Mouse (Mus musculus) lung, adult 18-20 months (tissue): ENCODE measurements around the gene Ankib1.
"Not testable (repeated sequence)": the region's sequence is repeated elsewhere in the genome, so short reads cannot be mapped to it uniquely, and the experiment has no call there.

ENCODE experiments used
- DNase-seq, 2 experiments: peaks; one replicate each; pipeline ENCODE4 v3.0.0; 2022; ENCODE audit warnings: mixed read lengths in 2 of 2

Ankib1 gene

GRCm38 (mm10) chr5:3802433-3803291 lies at the start of gene Ankib1, which contains the start of gene Krit1:
Gene Ankib1 (minus strand): TSS chr5:3802925.
Gene Krit1 (plus strand): TSS chr5:3803184.
- DNase-seq: peak; percentile 88 to 91

GRCm38 (mm10) chr5:3845026-3845425 lies 42.3 kb upstream of the Ankib1 start, which contains the start of gene Lrrd1:
Gene Lrrd1 (plus strand): TSS chr5:3845173.
- DNase-seq: no peak

- no peak for DNase-seq
Observed at GRCm38 (mm10) chr5:3834107-3834506, 31.4 kb upstream of the Ankib1 start.

- DNase-seq: no peak
Observed at GRCm38 (mm10) chr5:3808472-3808871, 5.7 kb upstream of the Ankib1 start.

GRCm38 (mm10) chr5:3803292-3804165 lies 804 bp upstream of the Ankib1 start:
- DNase-seq: no peak

- no peak for DNase-seq
Observed at GRCm38 (mm10) chr5:3801672-3802432, 873 bp downstream of the Ankib1 start.

GRCm38 (mm10) chr5:3800881-3801280 lies 1.8 kb downstream of the Ankib1 start:
- no peak for DNase-seq

GRCm38 (mm10) chr5:3800041-3800440 lies 2.7 kb downstream of the Ankib1 start:
- DNase-seq: no peak

GRCm38 (mm10) chr5:3798656-3799055 lies 4.1 kb downstream of the Ankib1 start:
- not testable (repeated sequence) for DNase-seq

GRCm38 (mm10) chr5:3797101-3797500 lies 5.6 kb downstream of the Ankib1 start:
- not testable (repeated sequence) for DNase-seq

GRCm38 (mm10) chr5:3791048-3791447 lies 11.7 kb downstream of the Ankib1 start:
- no peak for DNase-seq

GRCm38 (mm10) chr5:3787548-3787947 lies 15.2 kb downstream of the Ankib1 start:
- no peak for DNase-seq

GRCm38 (mm10) chr5:3784751-3785496 lies 17.8 kb downstream of the Ankib1 start:
- DNase-seq: no peak

- DNase-seq: no peak
Observed at GRCm38 (mm10) chr5:3783947-3784681, 18.6 kb downstream of the Ankib1 start.

GRCm38 (mm10) chr5:3782670-3783069 lies 20.1 kb downstream of the Ankib1 start:
- no peak for DNase-seq

GRCm38 (mm10) chr5:3772017-3772416 lies 30.7 kb downstream of the Ankib1 start:
- peak in 1 of 2 experiments; percentile 13 for DNase-seq

GRCm38 (mm10) chr5:3771512-3771911 lies 31.2 kb downstream of the Ankib1 start:
- no peak for DNase-seq

- DNase-seq: not testable (repeated sequence)
Observed at GRCm38 (mm10) chr5:3750536-3750935, 52.2 kb downstream of the Ankib1 start.

GRCm38 (mm10) chr5:3732846-3733245 lies 69.9 kb downstream of the Ankib1 start:
- DNase-seq: not testable (repeated sequence)

GRCm38 (mm10) chr5:3728820-3729219 lies 73.9 kb downstream of the Ankib1 start:
- DNase-seq: no peak

- DNase-seq: no peak
Observed at GRCm38 (mm10) chr5:3725491-3725890, 77.2 kb downstream of the Ankib1 start.
